In the genomic region with DNA sequence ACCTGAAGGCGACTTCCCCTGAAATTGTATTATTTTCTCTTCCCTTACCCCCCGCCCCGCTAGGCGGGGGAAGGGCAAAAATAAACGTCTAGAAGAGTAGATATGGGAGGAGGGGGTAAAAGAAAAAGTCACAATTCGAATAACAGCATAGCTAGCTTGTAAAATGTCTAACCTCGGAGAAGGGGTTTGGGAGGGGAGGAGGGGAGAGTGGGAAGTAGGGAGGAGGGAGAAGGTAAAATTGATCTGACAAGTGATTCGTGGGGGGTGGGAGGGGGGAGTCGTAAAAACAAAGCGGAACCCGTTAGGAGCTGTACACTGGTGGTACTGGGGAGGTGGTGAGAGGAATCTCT, we compare ENCODE assay signal across 8 mouse cellular contexts. TPM values are rescaled to one million over a fixed set of nuclear protein-coding genes. Genes with fewer than 3 reads are reported as not detected.
A peak's percentile ranks its signal among the peaks of the same experiment; 100 is the strongest.
DNase-seq lines count a peak whose midpoint lies in the region; ATAC-seq lines count a peak whose summit lies in the region.

No protein-coding gene starts in this region.

- peak overlapping the region; percentile 89 for H3K9ac ChIP-seq in heart, embryonic 14.5 days (ENCODE audit: low read length)
- H3K9ac ChIP-seq in forebrain, embryonic 14.5 days (ENCODE audit: low read length), result peak overlapping the region; percentile 95
- H3K9ac ChIP-seq in liver, embryonic 16.5 days (ENCODE audit: low read depth, low read length), result no peak overlapping the region

- H3K4me1 ChIP-seq in heart, embryonic 14.5 days (ENCODE audit: control insufficient read depth in 2 of 2, insufficient read depth in 2 of 2, low read length in 2 of 2), result peaks cover 0 to 10% of the 10 kb centered on the region in 2 experiments; a peak in 2 of 4 replicates
- peaks cover 10% of the 10 kb centered on the region; the same call in 1 of the 2 replicates for H3K4me1 ChIP-seq in forebrain, embryonic 14.5 days (ENCODE audit: control insufficient read depth, insufficient read depth, low read length)
- H3K4me1 ChIP-seq in liver, embryonic 16.5 days (ENCODE audit: control insufficient read depth, low read depth, low read length), result no peaks in the 10 kb centered on the region; the same call in 1 of the 2 replicates

- DNase-seq in heart, postnatal 14 days, result no peak
- DNase-seq in R1 (ENCODE audit: low read depth, low spot score), result peak; percentile 16
- DNase-seq in forebrain, embryonic 14.5 days (ENCODE audit: low spot score), result peak; percentile 50
- no peak for DNase-seq in right cerebral cortex, postnatal 25 days
- no peak for DNase-seq in adrenal gland, adult 18-20 months (ENCODE audit: low spot score in 2 of 2)

- peak overlapping the region; percentile 69 to 93 for H3K27ac ChIP-seq in heart, embryonic 14.5 days (replicated peaks in 1 of 2; ENCODE audit: control insufficient read depth in 1 of 2, insufficient read depth in 1 of 2, low read depth in 2 of 2, low read length in 2 of 2)
- H3K27ac ChIP-seq in forebrain, embryonic 14.5 days (ENCODE audit: low read depth, low read length), result peak overlapping the region; percentile 93
- no peak overlapping the region for H3K27ac ChIP-seq in liver, embryonic 16.5 days (ENCODE audit: low read length)

- intact Hi-C loops in heart, postnatal 14 days (cut with DNase I), result no loop called here

- no peaks in the 10 kb centered on the region for H3K27me3 ChIP-seq in heart, embryonic 14.5 days (ENCODE audit: control insufficient read depth, insufficient read depth, low read length)
- H3K27me3 ChIP-seq in forebrain, embryonic 14.5 days (replicated peaks; ENCODE audit: control insufficient read depth, insufficient read depth, low read length), result no peaks in the 10 kb centered on the region
- peaks cover 27% of the 10 kb centered on the region for H3K27me3 ChIP-seq in liver, embryonic 16.5 days (ENCODE audit: control insufficient read depth, insufficient read depth, low read depth, low read length)

- 1% methylated on average over 11 of the region's 11 CpGs for WGBS in heart, embryonic 14.5 days
- WGBS in forebrain, embryonic 14.5 days, result under 1% methylated on average over 11 of the region's 11 CpGs
- WGBS in liver, embryonic 16.5 days (ENCODE audit: insufficient replicate concordance), result under 1% methylated on average over 11 of the region's 11 CpGs

- no peaks in the 10 kb centered on the region for H3K9me3 ChIP-seq in heart, embryonic 14.5 days (ENCODE audit: control insufficient read depth, low read length)
- no peaks in the 10 kb centered on the region for H3K9me3 ChIP-seq in forebrain, embryonic 14.5 days (replicated peaks; ENCODE audit: control insufficient read depth, low read length)
- no peaks in the 10 kb centered on the region for H3K9me3 ChIP-seq in liver, embryonic 16.5 days (replicated peaks; ENCODE audit: control insufficient read depth, low read length)

- no peak for ATAC-seq in heart, embryonic 14.5 days (ENCODE audit: insufficient number of reproducible peaks, insufficient read depth, low FRiP score, low read depth)
- ATAC-seq in forebrain, embryonic 14.5 days, result peak; percentile 6; the same call in 1 of the 2 replicates
- no peak for ATAC-seq in liver, embryonic 16.5 days (ENCODE audit: low read depth)
- no peak for ATAC-seq in monocyte, adult 5-6 weeks (replicated peaks; ENCODE audit: insufficient number of reproducible peaks, low FRiP score, low TSS enrichment, poor library complexity, severe bottlenecking)

- peak overlapping the region; percentile 93 to 96 for H3K4me3 ChIP-seq in heart, embryonic 14.5 days (ENCODE audit: control insufficient read depth in 1 of 2, insufficient read depth in 1 of 2, low read depth in 1 of 2, low read length in 2 of 2)
- peak overlapping the region; percentile 94 for H3K4me3 ChIP-seq in forebrain, embryonic 14.5 days (ENCODE audit: low read depth, low read length)
- peak overlapping the region; percentile 65 for H3K4me3 ChIP-seq in liver, embryonic 16.5 days (ENCODE audit: low read depth, low read length)

- peaks cover 5% of the 10 kb centered on the region for H3K36me3 ChIP-seq in heart, embryonic 14.5 days (ENCODE audit: control insufficient read depth, insufficient read depth, low read length)
- H3K36me3 ChIP-seq in forebrain, embryonic 14.5 days (ENCODE audit: control insufficient read depth, insufficient read depth, low read length), result 0 out of 2 replicates have a peak, but pooled peaks cover 5% of the 10 kb centered on the region
- no peaks in the 10 kb centered on the region for H3K36me3 ChIP-seq in liver, embryonic 16.5 days (ENCODE audit: control insufficient read depth, insufficient read depth)

- peak overlapping the region; percentile 70 for H3K4me2 ChIP-seq in heart, embryonic 14.5 days (ENCODE audit: low read length)
- H3K4me2 ChIP-seq in forebrain, embryonic 14.5 days (ENCODE audit: low read length), result peak overlapping the region; percentile 85
- peak overlapping the region; percentile 80 for H3K4me2 ChIP-seq in liver, embryonic 16.5 days (ENCODE audit: low read depth, low read length)

RNA-seq across cellular contexts. Expression of gene Satb1, which starts 21.2 kb away (rescaled TPM):
- polyA plus RNA-seq in heart, embryonic 14.5 days (2014; fragmentation: Nextera tagmentation; extraction: Ambion mirVana), result 11.7 and 12.2 TPM in 2 replicates
- total RNA-seq in heart, postnatal 14 days (2021), result 10 to 100 TPM; 27.1 to 63.8 TPM
- polyA plus RNA-seq in forebrain, embryonic 14.5 days (2014; fragmentation: Nextera tagmentation; extraction: Ambion mirVana), result 24.2 and 33.5 TPM in 2 replicates
- 0.81 and 0.92 TPM in 2 replicates for polyA plus RNA-seq in liver, embryonic 16.5 days (2015; fragmentation: Nextera tagmentation; extraction: Ambion mirVana)
- 64.2 to 128 TPM (median 84.7 TPM) in 3 replicates for total RNA-seq in monocyte, adult 5-6 weeks (2017)
- 10 to 100 TPM; 16.3 to 22.2 TPM for total RNA-seq in adrenal gland, adult 18-20 months (2021)

Comparison
In these comparisons a context has a peak if more than half of its experiments do, and no peak if none do; other contexts are left out.
1. DNase-seq: peak in R1 (single experiment) and forebrain, embryonic 14.5 days (single experiment); none in heart, postnatal 14 days (0 of 2), right cerebral cortex, postnatal 25 days (single experiment) and adrenal gland, adult 18-20 months (0 of 2).
2. Peak in every context shown above with its lines, with median percentiles within 50 percentile points of each other: H3K4me2 ChIP-seq and H3K4me3 ChIP-seq.